ENCODE assay signal across 25 mouse cellular contexts in genomic region chr1:60753981-60754380, GRCm38 (mm10). TPM values are rescaled to one million over a fixed set of nuclear protein-coding genes. Genes with fewer than 3 reads are reported as not detected.
A peak's percentile ranks its signal among the peaks of the same experiment; 100 is the strongest.
DNase-seq lines count a peak whose midpoint lies in the region; ATAC-seq and TF ChIP-seq lines count a peak whose summit lies in the region.
"Had no signal": no experiment of that assay in that cellular context is flagged by ENCODE, and none has a peak within 500 bp of the region (broad histone marks: within the 10 kb centered on the region; RNA-seq: fewer than 3 reads in every experiment).

No protein-coding gene starts in this region.

- no peaks in the 10 kb centered on the region for H3K4me1 ChIP-seq in midbrain, embryonic 11.5 days (ENCODE audit: control insufficient read depth, insufficient read depth, low read length)
- H3K4me1 ChIP-seq in midbrain, embryonic 14.5 days (ENCODE audit: control insufficient read depth, insufficient read depth, low read length), result no peaks in the 10 kb centered on the region
- H3K4me1 ChIP-seq: forebrain, embryonic 10.5 days; forebrain, embryonic 13.5 days; intestine, embryonic 15.5 days had no signal

- DNase-seq in midbrain, embryonic 11.5 days (ENCODE audit: low spot score, missing footprints), result peak; percentile 26
- DNase-seq in midbrain, embryonic 14.5 days, result no peak
- DNase-seq in ES-CJ7 (ENCODE audit: low read depth, low spot score) (peak; percentile 45), ZHBTc4 (ENCODE audit: low read depth, low spot score) (peak; percentile 26)
- no peak for DNase-seq in layer of hippocampus, adult 2 months (ENCODE audit: low spot score in 2 of 2)
- no peak for DNase-seq in spleen, postnatal 36 days (ENCODE audit: low spot score in 2 of 2)
- DNase-seq: adrenal gland, adult 2 months; adrenal gland, postnatal 14 days; cerebellum, adult 11-12 months; cerebellum, adult 8-10 months; cerebellum, postnatal 10 days; cerebellum, postnatal 36 days; gastrocnemius, postnatal 10 days; gastrocnemius, postnatal 36 days; heart, adult 2 months; heart, postnatal 14 days; heart, postnatal 4 days had no signal

- H3K27ac ChIP-seq in midbrain, embryonic 11.5 days (ENCODE audit: low read depth, low read length), result no peak overlapping the region
- no peak overlapping the region for H3K27ac ChIP-seq in midbrain, embryonic 14.5 days (replicated peaks; ENCODE audit: low read depth, low read length)
- no peak overlapping the region for H3K27ac ChIP-seq in layer of hippocampus, adult 2 months
- H3K27ac ChIP-seq: forebrain, embryonic 10.5 days; forebrain, embryonic 13.5 days; heart, adult 2 months; heart, embryonic 10.5 days; heart, embryonic 13.5 days; hindbrain, embryonic 14.5 days; hindbrain, postnatal 0 days; intestine, embryonic 15.5 days had no signal

- no peak for TF ChIP-seq CTCF in layer of hippocampus, adult 2 months (conservative IDR thresholded peaks at IDR 0.05)

- H3K9me3 ChIP-seq in midbrain, embryonic 11.5 days (ENCODE audit: control insufficient read depth, low read length), result no peaks in the 10 kb centered on the region
- no peaks in the 10 kb centered on the region for H3K9me3 ChIP-seq in midbrain, embryonic 14.5 days (ENCODE audit: control insufficient read depth, low read length)
- H3K9me3 ChIP-seq: forebrain, embryonic 10.5 days; forebrain, embryonic 13.5 days; heart, embryonic 10.5 days; heart, embryonic 13.5 days; intestine, embryonic 15.5 days had no signal

- no peaks in the 10 kb centered on the region for H3K27me3 ChIP-seq in midbrain, embryonic 11.5 days (ENCODE audit: control insufficient read depth, insufficient read depth, low read length)
- no peaks in the 10 kb centered on the region for H3K27me3 ChIP-seq in midbrain, embryonic 14.5 days (ENCODE audit: control insufficient read depth, insufficient read depth, low read length)
- H3K27me3 ChIP-seq: forebrain, embryonic 13.5 days; heart, embryonic 13.5 days; intestine, embryonic 15.5 days had no signal

- H3K4me3 ChIP-seq in midbrain, embryonic 11.5 days (ENCODE audit: low read depth, low read length), result no peak overlapping the region
- H3K4me3 ChIP-seq in midbrain, embryonic 14.5 days (replicated peaks; ENCODE audit: low read depth, low read length), result no peak overlapping the region
- H3K4me3 ChIP-seq in layer of hippocampus, adult 2 months, result no peak overlapping the region
- H3K4me3 ChIP-seq: forebrain, embryonic 10.5 days; forebrain, embryonic 13.5 days; heart, adult 2 months; heart, embryonic 10.5 days; heart, embryonic 13.5 days; intestine, embryonic 15.5 days had no signal

- ATAC-seq in midbrain, embryonic 11.5 days (ENCODE audit: low FRiP score), result no peak
- ATAC-seq in midbrain, embryonic 14.5 days (ENCODE audit: low FRiP score, low TSS enrichment), result no peak
- ATAC-seq: forebrain, embryonic 13.5 days; forebrain, embryonic 16.5 days; hindbrain, postnatal 0 days; intestine, embryonic 15.5 days had no signal

- H3K36me3 ChIP-seq in midbrain, embryonic 11.5 days (ENCODE audit: control insufficient read depth, insufficient read depth, low read length), result no peaks in the 10 kb centered on the region
- no peaks in the 10 kb centered on the region for H3K36me3 ChIP-seq in midbrain, embryonic 14.5 days (ENCODE audit: control insufficient read depth, insufficient read depth, low read length)
- H3K36me3 ChIP-seq: forebrain, embryonic 10.5 days; heart, embryonic 10.5 days; heart, embryonic 13.5 days; intestine, embryonic 15.5 days had no signal

- 94% methylated on average over 12 of the region's 12 CpGs for WGBS in midbrain, embryonic 11.5 days
- 93% methylated on average over 12 of the region's 12 CpGs for WGBS in midbrain, embryonic 14.5 days

- H3K9ac ChIP-seq in midbrain, embryonic 11.5 days (ENCODE audit: low read length), result no peak overlapping the region
- H3K9ac ChIP-seq in midbrain, embryonic 14.5 days (replicated peaks; ENCODE audit: low read length), result no peak overlapping the region
- H3K9ac ChIP-seq: forebrain, embryonic 13.5 days; heart, embryonic 13.5 days; hindbrain, embryonic 14.5 days; intestine, embryonic 15.5 days had no signal

- no peak overlapping the region for H3K4me2 ChIP-seq in midbrain, embryonic 11.5 days
- H3K4me2 ChIP-seq in midbrain, embryonic 14.5 days (ENCODE audit: low read length), result no peak overlapping the region
- H3K4me2 ChIP-seq: forebrain, embryonic 13.5 days; heart, embryonic 13.5 days; hindbrain, embryonic 14.5 days; intestine, embryonic 15.5 days had no signal

RNA-seq across cellular contexts. Expression of gene Cd28, which starts 37.4 kb away (rescaled TPM):
- polyA plus RNA-seq in midbrain, embryonic 11.5 days (2014; fragmentation: Nextera tagmentation; extraction: Ambion mirVana), result 0.10 and 0.28 TPM in 2 replicates
- 0.12 and 0.18 TPM in 2 replicates for polyA plus RNA-seq in midbrain, embryonic 14.5 days (2014; fragmentation: Nextera tagmentation; extraction: Ambion mirVana)
- total RNA-seq in layer of hippocampus, adult 2 months (2021), result under 1 TPM; 0.15 to 0.17 TPM

Comparison
In these comparisons a context has a peak if more than half of its experiments do, and no peak if none do; other contexts are left out.
1. DNase-seq: peak in midbrain, embryonic 11.5 days (single experiment), ES-CJ7 (single experiment) and ZHBTc4 (single experiment); none in midbrain, embryonic 14.5 days (single experiment), layer of hippocampus, adult 2 months (0 of 2) and spleen, postnatal 36 days (0 of 2).